Mouse (Mus musculus) kidney, postnatal 25 days (tissue): ENCODE data around the gene Msrb3.

Source experiments
- DNase-seq, 2 experiments: peaks; one replicate each; pipeline ENCODE4 v3.0.0; 2021; ENCODE audit warnings: mixed read lengths in 2 of 2

Msrb3 gene

GRCm38 (mm10) chr10:120857531-120858001 lies 41.3 kb downstream of the Msrb3 start:
- DNase-seq = peak; percentile 50 to 51

- DNase-seq = no peak
Observed at GRCm38 (mm10) chr10:120854329-120854728, 44.6 kb downstream of the Msrb3 start.

GRCm38 (mm10) chr10:120853816-120854215 lies 45.1 kb downstream of the Msrb3 start:
- no peak for DNase-seq

- DNase-seq = peak in 1 of 2 experiments; percentile 20
Observed at GRCm38 (mm10) chr10:120851196-120851781, 47.6 kb downstream of the Msrb3 start.

GRCm38 (mm10) chr10:120850391-120851195 lies 48.3 kb downstream of the Msrb3 start:
- peak; percentile 39 to 46 for DNase-seq

GRCm38 (mm10) chr10:120848677-120849076 lies 50.2 kb downstream of the Msrb3 start:
- DNase-seq = no peak

GRCm38 (mm10) chr10:120847785-120848184 lies 51.1 kb downstream of the Msrb3 start:
- no peak for DNase-seq

- DNase-seq = peak in 1 of 2 experiments; percentile 9
Observed at GRCm38 (mm10) chr10:120839966-120840365, 58.9 kb downstream of the Msrb3 start.

GRCm38 (mm10) chr10:120834531-120834930 lies 64.4 kb downstream of the Msrb3 start:
- DNase-seq = no peak

GRCm38 (mm10) chr10:120833836-120834235 lies 65.1 kb downstream of the Msrb3 start:
- no peak for DNase-seq

- no peak for DNase-seq
Observed at GRCm38 (mm10) chr10:120827761-120828160, 71.1 kb downstream of the Msrb3 start.

- DNase-seq = no peak
Observed at GRCm38 (mm10) chr10:120826795-120827669, 71.9 kb downstream of the Msrb3 start.

GRCm38 (mm10) chr10:120826381-120826780 lies 72.5 kb downstream of the Msrb3 start:
- no peak for DNase-seq

GRCm38 (mm10) chr10:120825594-120825993 lies 73.3 kb downstream of the Msrb3 start:
- no peak for DNase-seq

- no peak for DNase-seq
Observed at GRCm38 (mm10) chr10:120821491-120822358, 77.2 kb downstream of the Msrb3 start.

GRCm38 (mm10) chr10:120820781-120821300 lies 78.1 kb downstream of the Msrb3 start:
- DNase-seq = no peak

GRCm38 (mm10) chr10:120815290-120815689 lies 83.6 kb downstream of the Msrb3 start:
- no peak for DNase-seq

GRCm38 (mm10) chr10:120811796-120812443 lies 87.0 kb downstream of the Msrb3 start:
- peak in 1 of 2 experiments; percentile 7 for DNase-seq

GRCm38 (mm10) chr10:120810832-120811571 lies 87.9 kb downstream of the Msrb3 start:
- DNase-seq = no peak

GRCm38 (mm10) chr10:120810053-120810696 lies 88.7 kb downstream of the Msrb3 start:
- no peak for DNase-seq
